Mouse (Mus musculus) midbrain, embryonic 13.5 days (tissue): Measurements from ENCODE around the gene Tmsb10. TPM values are rescaled to one million over a fixed set of nuclear protein-coding genes. Genes with fewer than 3 reads are reported as not detected.

Experiments
- ATAC-seq: fragments of 200-750 bp; cut with Nextera tagmentation; 2 replicates; pipeline ENCODE4 v1.8.0; 2017; ENCODE audit warnings: mild to moderate bottlenecking, moderate TSS enrichment, moderate library complexity
- H3K27ac ChIP-seq: fragments of 300-500 bp; sonication (generic); 2 replicates; pipeline ENCODE4 v1.5.1; 2015; ENCODE audit warnings: inconsistent platforms, mild to moderate bottlenecking, moderate library complexity
- H3K27me3 ChIP-seq: fragments of 300-500 bp; sonication (generic); 2 replicates; pipeline ENCODE4 v1.6.1; 2015; ENCODE audit warnings: mild to moderate bottlenecking, inconsistent platforms
- H3K36me3 ChIP-seq: fragments of 300-500 bp; sonication (generic); 2 replicates; pipeline ENCODE4 v1.6.1; 2015; ENCODE audit warnings: mild to moderate bottlenecking, inconsistent platforms
- H3K4me1 ChIP-seq: fragments of 300-500 bp; sonication (generic); replicated peaks from 2 replicates; pipeline ENCODE4 v1.6.1; 2015; ENCODE audit warnings: inconsistent platforms
- H3K4me2 ChIP-seq: fragments of 300-500 bp; sonication (generic); replicated peaks from 2 replicates; pipeline ENCODE4 v1.6.1; 2015; ENCODE audit warnings: moderate library complexity, mild to moderate bottlenecking, inconsistent platforms
- H3K4me3 ChIP-seq: fragments of 300-500 bp; sonication (generic); replicated peaks from 2 replicates; pipeline ENCODE4 v1.5.1; 2015; ENCODE audit warnings: mild to moderate bottlenecking, inconsistent platforms
- H3K9ac ChIP-seq: fragments of 300-500 bp; sonication (generic); replicated peaks from 2 replicates; pipeline ENCODE4 v1.6.1; 2015; ENCODE audit warnings: mild to moderate bottlenecking, inconsistent platforms
- H3K9me3 ChIP-seq: fragments of 300-500 bp; sonication (generic); 2 replicates; pipeline ENCODE4 v1.6.1; 2016; ENCODE audit warnings: mild to moderate bottlenecking, inconsistent platforms
- WGBS: fragments of 180-500 bp; shearing (Covaris S2); methylation state at CpG from one replicate; pipeline ENCODE4 v1.1.7; 2015; 5-methylcytosine and 5-hydroxymethylcytosine counted together
- polyA plus RNA-seq: library from polyadenylated mRNA; unstranded; fragments of >200 nt; fragmentation: Nextera tagmentation; extraction: Ambion mirVana; gene quantifications from 2 replicates; pipeline ENCODE4 v1.2.1, GENCODE M21; 2015

The Tmsb10 gene
- polyA plus RNA-seq, 1 experiment from 2014 or later: 4,994 TPM

- no peaks in the 10 kb centered on the region for H3K27me3 ChIP-seq
- no peaks in the 10 kb centered on the region for H3K4me1 ChIP-seq
- no peak overlapping the region for H3K27ac ChIP-seq
- no peak overlapping the region for H3K9ac ChIP-seq
- H3K9me3 ChIP-seq: no peaks in the 10 kb centered on the region
- H3K4me2 ChIP-seq: no peak overlapping the region
- no peaks in the 10 kb centered on the region for H3K36me3 ChIP-seq
- WGBS: 65% methylated on average over 3 of the region's 3 CpGs
- H3K4me3 ChIP-seq: no peak overlapping the region
- ATAC-seq: no peak
These were observed 12.5 kb upstream of the Tmsb10 start for GRCm38 (mm10) chr6:72971074-72971473.

GRCm38 (mm10) chr6:72969787-72970186 lies 11.2 kb upstream of the Tmsb10 start:
- ATAC-seq: no peak
- Histone ChIP-seq H3K4me3 (no peak overlapping the region), H3K4me2 (no peak overlapping the region), H3K27me3 (no peaks in the 10 kb centered on the region), H3K9ac (no peak overlapping the region), H3K9me3 (no peaks in the 10 kb centered on the region), H3K27ac (no peak overlapping the region), H3K36me3 (no peaks in the 10 kb centered on the region), H3K4me1 (no peaks in the 10 kb centered on the region)
- WGBS: 64% methylated on average over 3 of the region's 3 CpGs

- WGBS: 88% methylated on average over 6 of the region's 6 CpGs
- no peak overlapping the region for H3K27ac ChIP-seq
These were observed 6.7 kb upstream of the Tmsb10 start for GRCm38 (mm10) chr6:72965199-72965598.

GRCm38 (mm10) chr6:72962281-72962741 lies 3.8 kb upstream of the Tmsb10 start:
- Histone ChIP-seq H3K9me3 (no peaks in the 10 kb centered on the region), H3K27me3 (peaks cover 2% of the 10 kb centered on the region; the same call in 1 of the 2 replicates), H3K4me2 (no peak overlapping the region), H3K4me3 (no peak overlapping the region), H3K4me1 (0 out of 2 replicates have a peak, but pooled peaks cover 3% of the 10 kb centered on the region), H3K36me3 (no peaks in the 10 kb centered on the region), H3K27ac (no peak overlapping the region), H3K9ac (peak overlapping the region; percentile 11; the same call in 1 of the 2 replicates)
- WGBS: 65% methylated on average over 7 of the region's 7 CpGs
- no peak for ATAC-seq

More at GRCm38 (mm10) chr6:72965199-72965598, 6.7 kb upstream of the Tmsb10 start:
- no peak overlapping the region for H3K9ac ChIP-seq
- 0 out of 2 replicates have a peak, but pooled peaks cover 3% of the 10 kb centered on the region for H3K4me1 ChIP-seq
- H3K9me3 ChIP-seq: no peaks in the 10 kb centered on the region
- H3K27me3 ChIP-seq: peaks cover 2% of the 10 kb centered on the region; the same call in 1 of the 2 replicates
- H3K4me2 ChIP-seq: no peak overlapping the region
- H3K4me3 ChIP-seq: no peak overlapping the region
- no peak for ATAC-seq
- H3K36me3 ChIP-seq: no peaks in the 10 kb centered on the region

- WGBS: 90% methylated on average over 9 of the region's 9 CpGs
- ATAC-seq: no peak
- peaks cover 2% of the 10 kb centered on the region; the same call in 1 of the 2 replicates for H3K27me3 ChIP-seq
- no peak overlapping the region for H3K4me2 ChIP-seq
- H3K4me1 ChIP-seq: 0 out of 2 replicates have a peak, but pooled peaks cover 4% of the 10 kb centered on the region
- no peak overlapping the region for H3K27ac ChIP-seq
- H3K9me3 ChIP-seq: no peaks in the 10 kb centered on the region
- H3K36me3 ChIP-seq: no peaks in the 10 kb centered on the region
- H3K4me3 ChIP-seq: no peak overlapping the region
- no peak overlapping the region for H3K9ac ChIP-seq
These were observed 3.1 kb upstream of the Tmsb10 start for GRCm38 (mm10) chr6:72961603-72962002.

- Histone ChIP-seq H3K4me2 (no peak overlapping the region), H3K27me3 (peaks cover 2% of the 10 kb centered on the region; the same call in 1 of the 2 replicates), H3K27ac (no peak overlapping the region), H3K9me3 (no peaks in the 10 kb centered on the region), H3K4me3 (no peak overlapping the region), H3K36me3 (no peaks in the 10 kb centered on the region), H3K9ac (no peak overlapping the region), H3K4me1 (peaks cover 13% of the 10 kb centered on the region)
- 93% methylated on average over 5 of the region's 5 CpGs for WGBS
- no peak for ATAC-seq
These were observed 2.1 kb upstream of the Tmsb10 start for GRCm38 (mm10) chr6:72960675-72961074.

- peaks cover 24% of the 10 kb centered on the region for H3K4me1 ChIP-seq
- H3K36me3 ChIP-seq: no peaks in the 10 kb centered on the region
- peak overlapping the region; percentile 81 for H3K4me2 ChIP-seq
- H3K4me3 ChIP-seq: peak overlapping the region; percentile 93
- ATAC-seq: no peak
- H3K9ac ChIP-seq: peak overlapping the region; percentile 100
- H3K27ac ChIP-seq: peak overlapping the region; percentile 97
- peaks cover 2% of the 10 kb centered on the region; the same call in 1 of the 2 replicates for H3K27me3 ChIP-seq
- H3K9me3 ChIP-seq: no peaks in the 10 kb centered on the region
- WGBS: 41% methylated on average over 4 of the region's 4 CpGs
These were observed 627 bp upstream of the Tmsb10 start for GRCm38 (mm10) chr6:72959175-72959574.

- H3K4me2 ChIP-seq: peak overlapping the region; percentile 81
- H3K4me3 ChIP-seq: peak overlapping the region; percentile 93
- H3K9ac ChIP-seq: peak overlapping the region; percentile 100
- H3K4me1 ChIP-seq: peaks cover 24% of the 10 kb centered on the region
- peak; percentile 83 for ATAC-seq
- under 1% methylated on average over 73 of the region's 75 CpGs for WGBS
- no peaks in the 10 kb centered on the region for H3K9me3 ChIP-seq
- peak overlapping the region; percentile 97 for H3K27ac ChIP-seq
- peaks cover 2% of the 10 kb centered on the region; the same call in 1 of the 2 replicates for H3K27me3 ChIP-seq
- H3K36me3 ChIP-seq: no peaks in the 10 kb centered on the region
These were observed 589 bp downstream of the Tmsb10 start for GRCm38 (mm10) chr6:72957676-72958641.

- Histone ChIP-seq H3K4me3 (peak overlapping the region; percentile 93), H3K27ac (peak overlapping the region; percentile 97), H3K27me3 (peaks cover 2% of the 10 kb centered on the region; the same call in 1 of the 2 replicates), H3K36me3 (no peaks in the 10 kb centered on the region), H3K4me1 (peaks cover 21% of the 10 kb centered on the region), H3K4me2 (peak overlapping the region; percentile 81), H3K9ac (peak overlapping the region; percentile 100), H3K9me3 (no peaks in the 10 kb centered on the region)
- WGBS: under 1% methylated on average over 14 of the region's 14 CpGs
- ATAC-seq: no peak
These were observed 1.5 kb downstream of the Tmsb10 start for GRCm38 (mm10) chr6:72957093-72957435.

- under 1% methylated on average over 15 of the region's 15 CpGs for WGBS
- peak overlapping the region; percentile 81 for H3K4me2 ChIP-seq
These were observed 2.1 kb downstream of the Tmsb10 start for GRCm38 (mm10) chr6:72956199-72957092.

GRCm38 (mm10) chr6:72955517-72956198 lies 2.9 kb downstream of the Tmsb10 start:
- Histone ChIP-seq H3K36me3 (no peaks in the 10 kb centered on the region), H3K27me3 (peaks cover 2% of the 10 kb centered on the region; the same call in 1 of the 2 replicates), H3K27ac (peak overlapping the region; percentile 97), H3K4me2 (peak overlapping the region; percentile 81), H3K4me1 (peaks cover 21% of the 10 kb centered on the region), H3K4me3 (peak overlapping the region; percentile 93), H3K9ac (peak overlapping the region; percentile 100), H3K9me3 (no peaks in the 10 kb centered on the region)
- ATAC-seq: 0 out of 2 replicates have a peak, but pooled peaks have one; percentile 0
- WGBS: 39% methylated on average over 8 of the region's 8 CpGs

More at GRCm38 (mm10) chr6:72956199-72957092, 2.1 kb downstream of the Tmsb10 start:
- Histone ChIP-seq H3K36me3 (no peaks in the 10 kb centered on the region), H3K4me1 (peaks cover 21% of the 10 kb centered on the region), H3K9me3 (no peaks in the 10 kb centered on the region), H3K4me3 (peak overlapping the region; percentile 93), H3K27me3 (peaks cover 2% of the 10 kb centered on the region; the same call in 1 of the 2 replicates), H3K27ac (peak overlapping the region; percentile 97), H3K9ac (peak overlapping the region; percentile 100)
- peak; percentile 65 for ATAC-seq
